Mouse (Mus musculus): ENCODE results near the gene Cenpl.
A peak's percentile ranks its signal among the peaks of the same experiment; 100 is the strongest.
"Not testable (repeated sequence)": the region's sequence is repeated elsewhere in the genome, so short reads cannot be mapped to it uniquely, and the experiment has no call there.

Cenpl gene

DNA sequence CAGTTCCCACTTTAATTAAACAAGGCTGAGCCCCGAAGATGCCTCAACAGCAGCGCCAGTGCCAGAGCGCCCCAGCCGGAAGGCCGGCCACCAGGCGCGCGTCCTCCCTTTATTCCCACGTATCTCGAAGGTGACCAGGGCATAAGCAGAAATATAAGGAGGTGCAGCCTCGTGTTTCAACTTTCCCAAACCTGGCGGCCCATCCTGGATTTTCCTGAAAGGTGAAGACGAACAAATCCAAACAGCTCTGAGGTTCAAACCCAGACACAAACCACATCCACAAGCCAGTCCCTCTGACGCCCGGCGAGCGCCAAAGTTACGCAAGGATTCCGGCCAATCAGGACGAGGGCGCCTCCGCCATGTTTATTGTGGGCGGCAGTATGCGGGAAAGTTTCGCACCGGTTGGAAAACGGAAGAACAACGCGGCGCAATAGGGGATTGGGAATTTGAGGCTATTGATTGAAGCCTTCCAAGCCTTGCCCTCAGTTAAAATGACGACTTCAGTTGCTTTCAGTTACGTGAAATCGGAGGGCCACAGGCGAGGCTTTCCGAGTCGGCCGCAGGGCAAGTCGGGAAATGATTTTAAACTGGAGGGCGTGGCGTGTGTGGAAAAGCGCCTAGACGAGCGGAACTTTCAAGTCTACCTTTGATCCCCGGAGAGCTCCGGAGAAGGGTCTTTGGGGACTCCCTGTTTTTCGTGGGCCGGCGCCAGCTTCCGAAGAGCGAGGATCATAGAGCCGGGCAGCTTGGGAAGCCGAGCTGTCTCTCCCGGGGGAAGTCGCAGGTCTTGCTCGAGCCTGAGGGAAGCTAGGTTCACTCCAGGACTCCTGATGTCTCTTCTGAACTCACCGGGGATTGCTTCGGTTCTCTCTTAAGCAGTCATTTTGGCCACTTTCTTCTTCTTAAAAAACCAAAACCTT is at the start of gene Cenpl, which contains the start of gene Dars2:
Gene Cenpl (plus strand): TSS at position 362 of the 920 bp plus-strand sequence.
Gene Dars2 (minus strand): TSS at position 307 of the 920 bp plus-strand sequence.
- peak; percentile 94 for DNase-seq (ENCODE audit: low read depth, low spot score)

DNA sequence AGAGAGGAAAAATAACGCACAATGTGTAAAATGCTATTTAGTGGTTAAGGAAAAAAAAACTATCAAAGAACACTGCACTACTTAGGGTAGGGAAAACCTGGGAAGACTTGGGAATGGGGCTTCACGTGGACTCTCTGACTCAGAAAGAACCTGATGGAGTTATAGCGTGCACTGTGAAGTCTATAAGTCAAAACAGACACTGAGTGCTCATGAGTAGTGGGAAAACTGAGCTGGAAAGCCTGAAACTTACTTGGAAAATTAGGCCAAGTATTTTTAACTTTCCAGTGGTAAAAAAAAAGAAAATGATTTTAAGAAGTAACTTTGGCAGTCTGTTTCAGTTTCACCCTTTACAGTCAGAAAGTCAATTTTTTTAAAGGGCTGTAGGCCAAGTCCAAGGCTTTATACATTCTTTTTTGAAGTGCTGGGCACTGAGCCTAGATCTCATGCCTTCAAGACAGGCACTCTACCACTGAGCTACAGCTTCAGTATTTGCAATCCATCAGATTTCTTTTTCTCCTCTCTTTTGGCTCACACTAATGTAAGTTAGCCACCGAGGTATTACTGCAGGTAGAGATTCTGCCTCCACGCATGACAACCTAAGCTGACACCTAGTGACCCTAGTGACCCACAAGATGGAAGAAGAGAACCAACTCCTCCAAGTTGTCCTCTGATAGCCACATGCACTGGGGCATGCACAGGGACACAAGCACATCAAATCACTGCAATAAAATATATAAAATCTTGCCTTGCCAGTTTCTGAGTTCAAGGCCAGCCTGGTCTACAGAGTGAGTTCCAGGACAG is 44.9 kb upstream of the Cenpl start:
- no peak for DNase-seq (ENCODE audit: low read depth, low spot score)

DNA sequence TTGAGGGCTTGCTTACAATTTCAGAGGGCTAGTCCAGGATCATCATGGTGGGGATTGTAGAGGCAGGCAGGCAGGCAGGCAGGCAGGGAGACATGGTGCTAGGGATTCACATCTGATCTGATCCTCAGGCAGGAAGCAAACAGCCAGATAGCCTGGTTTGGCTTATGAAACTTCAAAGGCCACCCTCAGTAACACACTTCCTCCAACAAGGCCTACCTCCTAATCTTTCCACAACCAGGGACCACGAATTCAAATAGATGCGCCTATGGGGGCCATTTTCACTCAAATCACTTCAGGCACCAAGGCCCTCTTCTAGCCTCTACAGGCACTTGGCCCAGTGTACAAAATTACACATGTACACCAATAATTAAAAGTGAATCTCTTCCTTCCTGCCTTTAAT is 43.3 kb upstream of the Cenpl start:
- DNase-seq (ENCODE audit: low read depth, low spot score): no peak

DNA sequence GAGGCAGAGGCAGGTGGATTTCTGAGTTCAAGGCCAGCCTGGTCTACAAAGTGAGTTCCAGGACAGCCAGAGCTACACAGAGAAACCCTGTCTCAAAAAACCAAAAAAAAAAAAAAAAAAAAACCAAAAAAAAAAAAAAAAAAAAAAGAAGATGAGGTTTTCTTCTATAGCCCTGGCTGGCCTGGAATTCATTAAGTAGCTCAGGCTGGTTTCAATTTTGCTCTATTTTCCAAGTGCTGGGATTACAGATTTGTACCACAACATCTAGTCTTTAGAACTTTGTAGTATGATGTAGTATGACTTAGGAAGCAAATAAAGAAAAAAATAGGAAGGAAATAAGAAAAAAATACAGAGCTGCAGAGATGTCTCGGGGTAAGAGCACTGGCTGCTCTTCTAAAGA is 42.1 kb upstream of the Cenpl start:
- DNase-seq (ENCODE audit: low read depth, low spot score): not testable (repeated sequence)

DNA sequence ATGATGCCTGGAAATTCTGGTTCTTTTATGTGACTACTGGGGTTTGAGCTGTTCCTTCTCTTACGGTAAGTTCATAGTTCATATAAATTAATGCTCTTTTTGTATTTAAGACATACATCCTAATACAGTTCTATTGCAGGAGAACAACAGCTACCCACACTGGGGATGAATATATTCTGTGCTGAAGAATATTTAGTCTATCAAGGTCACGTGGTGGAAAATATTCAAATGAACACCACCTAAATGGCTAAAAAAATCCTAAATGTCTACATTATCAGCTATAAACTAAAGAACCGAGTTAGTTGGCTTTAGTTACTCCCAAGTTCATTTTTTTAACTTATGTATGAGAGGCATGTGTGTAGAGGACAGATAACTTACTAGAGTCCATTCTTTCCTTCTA is 40.5 kb upstream of the Cenpl start:
- no peak for DNase-seq (ENCODE audit: low read depth, low spot score)

DNA sequence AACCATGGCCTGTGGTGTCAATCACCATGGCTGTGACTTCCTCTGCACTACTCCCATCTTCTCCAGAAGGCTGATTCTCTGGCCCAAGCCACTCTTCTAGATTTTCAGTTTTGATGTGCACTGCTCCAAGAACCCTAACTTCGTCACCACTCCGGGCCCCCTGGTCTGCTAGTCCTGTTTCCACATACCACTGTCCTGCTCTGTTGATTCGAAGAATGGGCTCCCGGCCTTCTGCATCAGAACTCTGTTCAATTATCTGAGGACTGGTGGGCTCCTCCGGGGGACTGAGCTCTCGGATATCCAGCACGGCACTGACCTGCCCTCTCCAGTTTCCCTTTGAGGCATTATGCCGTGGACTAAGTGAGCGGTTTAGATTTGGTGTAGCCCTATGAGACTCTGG is 38.6 kb upstream of the Cenpl start:
- no peak for DNase-seq (ENCODE audit: low read depth, low spot score)

DNA sequence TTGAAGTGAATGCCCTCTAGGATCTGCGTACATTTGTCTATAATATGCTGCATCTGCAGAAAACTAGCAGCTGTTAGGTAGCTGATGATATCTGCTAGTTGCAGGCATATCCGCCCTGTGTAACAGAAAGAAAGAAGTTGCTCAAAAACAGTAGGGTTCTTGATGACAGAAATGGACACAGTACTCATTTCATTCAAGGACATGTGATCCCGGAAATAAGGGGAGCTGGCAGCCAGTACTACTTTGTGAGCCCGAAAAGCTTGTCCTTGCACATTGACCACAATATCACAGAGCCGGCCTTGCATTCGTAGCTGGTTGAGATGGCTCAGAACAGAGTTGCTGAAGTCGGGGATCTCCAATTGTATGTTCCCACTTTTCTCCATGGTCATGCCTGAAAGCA is 38.2 kb upstream of the Cenpl start:
- DNase-seq (ENCODE audit: low read depth, low spot score): no peak

DNA sequence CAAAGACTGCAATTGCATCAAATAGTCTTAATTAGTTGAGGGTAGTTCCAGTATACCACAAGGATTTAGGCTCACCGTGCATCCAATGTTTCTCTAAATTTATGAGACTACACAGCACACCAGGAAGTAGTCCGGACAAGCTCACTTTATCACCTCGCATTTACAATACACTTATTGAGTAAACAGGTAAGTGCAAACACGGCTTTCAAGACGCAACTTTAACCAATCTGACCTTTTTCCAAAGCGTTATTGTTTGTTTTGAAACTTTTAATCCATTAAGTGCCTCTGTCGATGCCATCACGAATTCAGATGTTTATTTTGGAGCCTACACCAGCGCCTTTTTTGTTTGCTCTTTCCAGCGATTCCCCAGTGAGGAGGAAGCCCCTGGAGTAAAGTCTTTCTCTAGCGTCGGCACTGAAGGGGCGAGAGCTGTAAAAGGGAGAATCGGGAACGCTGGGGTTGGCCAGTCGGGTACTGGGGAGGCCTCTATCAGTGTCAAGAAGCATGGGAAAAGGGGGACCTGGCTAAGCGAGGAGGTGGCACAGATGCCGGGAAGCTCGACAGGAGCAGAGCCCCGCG is 36.6 kb upstream of the Cenpl start:
- no peak for DNase-seq (ENCODE audit: low read depth, low spot score)

DNA sequence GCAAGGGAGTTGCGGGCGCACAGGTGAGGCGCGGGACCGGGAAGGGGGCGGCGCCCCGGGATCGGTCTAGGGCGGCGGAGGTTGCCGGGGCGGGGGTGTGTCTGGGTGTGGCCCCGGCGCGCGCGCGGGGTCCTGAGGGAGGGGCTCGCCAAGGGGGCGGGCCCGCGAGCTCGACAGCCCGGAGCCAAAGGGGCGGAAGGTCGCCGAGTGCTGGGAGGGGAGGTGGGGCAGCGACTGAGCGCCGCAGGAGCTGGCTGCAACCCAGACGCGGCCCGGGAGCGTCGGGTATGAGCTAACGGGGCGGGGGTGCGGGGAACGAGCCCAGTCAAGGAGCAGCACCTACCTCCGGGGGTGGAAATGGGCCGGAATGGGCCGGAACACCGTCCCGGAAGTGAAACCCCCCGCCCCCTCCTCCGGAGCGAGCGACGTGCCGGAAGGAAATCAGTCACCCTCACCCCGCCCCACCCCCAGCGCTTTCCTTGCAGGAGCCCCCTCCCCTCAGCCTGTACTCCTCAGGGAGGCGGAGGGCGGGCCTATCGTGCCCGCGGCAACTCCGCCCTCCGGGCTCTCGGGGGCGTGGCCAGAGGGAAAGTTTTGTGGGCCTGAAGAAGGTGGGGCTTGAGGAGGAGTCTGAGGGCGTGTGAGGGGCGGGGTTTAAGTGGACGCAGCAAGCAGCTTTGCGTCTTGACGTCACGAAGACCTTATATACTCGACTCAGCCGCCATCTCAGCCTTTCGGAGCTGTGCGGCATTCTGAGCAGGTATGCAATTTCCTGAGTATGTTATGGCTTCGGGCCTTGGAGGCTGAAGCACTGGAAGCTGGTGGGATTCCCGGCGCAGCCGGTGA is 35.9 kb upstream of the Cenpl start, which contains the start of gene Zbtb37:
Gene Zbtb37 (minus strand): TSS at position 415 of the 846 bp plus-strand sequence.
- DNase-seq (ENCODE audit: low read depth, low spot score): peak; percentile 99

DNA sequence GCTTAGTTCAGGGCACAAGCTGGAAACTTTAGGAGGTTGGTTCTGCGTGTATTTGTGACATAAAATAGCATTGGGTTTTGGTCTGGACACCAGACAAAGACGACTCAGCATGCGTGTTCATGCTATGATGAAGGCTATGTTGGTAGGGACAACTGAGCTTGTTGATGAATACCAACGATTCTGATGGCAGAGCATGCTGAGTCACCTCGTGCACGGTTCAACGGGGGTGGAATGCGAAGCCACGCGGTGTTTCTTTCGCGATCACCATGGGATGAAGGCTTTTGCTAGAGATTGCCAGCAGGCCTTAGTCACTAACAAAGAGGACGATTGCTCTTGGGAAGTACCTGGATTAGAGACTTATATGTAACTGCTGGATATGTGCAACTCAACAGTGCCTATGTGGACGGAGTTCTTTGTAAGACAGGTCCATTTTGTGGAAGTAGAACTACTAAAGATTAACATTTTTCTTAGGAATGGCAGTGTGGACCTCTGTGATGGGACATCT is 35.2 kb upstream of the Cenpl start:
- DNase-seq (ENCODE audit: low read depth, low spot score): peak; percentile 11

DNA sequence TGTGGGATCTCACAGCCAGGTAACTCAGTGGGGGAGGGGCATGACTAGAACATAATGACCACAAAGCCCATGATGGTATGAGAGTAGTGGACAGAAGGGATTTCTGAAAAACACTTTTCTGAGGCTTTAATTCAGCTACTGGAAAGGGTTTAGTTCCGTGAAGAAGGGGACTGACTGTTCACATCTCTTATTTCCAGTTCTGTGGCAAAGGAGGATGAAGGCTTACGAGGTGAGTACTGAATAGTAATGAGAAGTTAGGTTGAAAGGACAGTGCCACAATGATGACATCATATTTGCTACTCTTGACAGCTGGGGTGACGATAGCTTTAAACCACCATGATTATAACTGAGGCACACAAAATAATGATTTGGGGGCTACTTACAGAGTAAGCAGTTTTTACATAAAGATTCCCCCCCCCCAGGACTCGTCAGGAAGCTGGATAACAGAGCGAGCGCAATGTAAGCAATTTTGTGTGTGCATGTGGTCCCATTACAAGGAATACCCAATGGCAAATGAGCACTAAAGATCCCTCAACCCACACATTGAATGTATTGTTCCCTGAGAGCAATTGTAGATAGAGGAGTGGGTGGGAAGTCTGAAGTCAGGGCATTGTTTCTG is 34.6 kb upstream of the Cenpl start:
- no peak for DNase-seq (ENCODE audit: low read depth, low spot score)

DNA sequence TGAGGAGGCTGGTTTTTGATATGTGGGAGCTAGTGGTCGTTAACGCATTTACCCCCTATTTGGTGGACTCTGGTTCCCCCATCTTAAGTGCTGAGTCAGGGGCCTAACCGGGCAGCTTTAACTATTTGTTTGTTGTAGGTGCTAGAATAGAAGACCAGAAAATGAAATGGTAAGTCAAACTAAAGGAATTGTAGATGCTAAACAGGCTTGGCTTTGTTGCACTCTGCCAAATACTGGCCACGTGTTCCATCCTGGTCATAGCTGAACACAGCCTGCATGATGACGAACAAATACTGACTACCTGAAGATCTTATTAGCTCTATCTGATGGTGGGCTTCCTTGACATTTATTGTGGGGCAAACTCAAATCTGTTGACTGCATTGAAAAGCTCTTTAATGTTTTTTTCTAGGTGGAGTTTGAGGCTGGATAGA is 34.1 kb upstream of the Cenpl start:
- no peak for DNase-seq (ENCODE audit: low read depth, low spot score)

DNA sequence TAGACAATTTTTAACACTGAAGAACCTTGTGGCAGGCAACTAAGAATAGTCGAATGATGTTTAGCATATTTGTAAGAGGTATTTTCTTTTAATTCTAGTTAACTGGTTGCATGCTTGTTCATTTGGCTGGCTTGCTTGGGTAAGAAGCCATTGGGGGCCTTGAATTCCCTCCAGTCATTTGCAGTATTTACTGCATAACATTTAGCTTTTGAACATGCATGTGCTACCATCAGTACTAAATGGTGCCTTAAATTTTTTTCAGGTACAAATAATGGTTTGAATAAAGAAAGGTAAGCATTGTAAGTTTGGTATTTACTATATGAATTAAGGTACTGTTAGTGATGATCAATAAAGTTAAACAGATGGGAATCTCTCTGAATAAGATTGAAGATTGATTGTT is 33.5 kb upstream of the Cenpl start:
- DNase-seq (ENCODE audit: low read depth, low spot score): no peak

DNA sequence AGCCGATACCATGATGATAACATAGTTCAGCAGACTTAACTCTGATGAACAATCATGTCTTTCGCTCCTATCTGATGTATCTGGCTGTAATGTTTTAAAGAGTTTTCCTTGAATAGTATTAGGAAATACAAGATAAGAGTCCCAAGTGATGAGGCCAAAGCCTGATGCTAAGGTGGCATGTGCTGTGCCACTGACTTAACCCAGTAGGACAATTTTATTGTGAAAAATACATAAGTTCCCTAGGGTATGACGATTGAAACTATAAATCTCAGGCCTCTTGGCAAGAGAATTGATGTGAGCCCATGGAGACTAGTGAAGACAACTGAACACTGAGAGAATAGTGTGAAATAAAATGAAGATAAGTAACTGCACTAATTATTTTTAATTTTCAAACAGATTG is 32.9 kb upstream of the Cenpl start:
- DNase-seq (ENCODE audit: low read depth, low spot score): no peak

DNA sequence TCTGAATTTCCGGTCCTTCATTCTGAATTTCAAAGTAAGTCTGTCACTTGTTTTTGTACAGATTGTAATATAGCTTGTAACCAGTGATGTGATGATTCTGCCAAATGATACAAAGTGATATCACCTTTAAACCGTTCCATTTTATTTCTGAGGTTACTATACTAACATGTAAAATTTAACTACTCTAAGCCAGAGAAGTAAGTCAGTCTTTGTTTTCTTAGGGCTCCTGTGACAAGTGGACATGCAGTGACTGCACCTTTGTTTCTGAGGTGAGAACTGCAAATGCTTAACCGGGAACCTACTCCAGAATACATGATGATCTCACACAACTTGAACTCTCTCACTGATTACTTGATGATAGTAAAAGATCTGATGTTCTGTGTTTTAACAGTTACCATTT is 32.5 kb upstream of the Cenpl start:
- DNase-seq (ENCODE audit: low read depth, low spot score): no peak

DNA sequence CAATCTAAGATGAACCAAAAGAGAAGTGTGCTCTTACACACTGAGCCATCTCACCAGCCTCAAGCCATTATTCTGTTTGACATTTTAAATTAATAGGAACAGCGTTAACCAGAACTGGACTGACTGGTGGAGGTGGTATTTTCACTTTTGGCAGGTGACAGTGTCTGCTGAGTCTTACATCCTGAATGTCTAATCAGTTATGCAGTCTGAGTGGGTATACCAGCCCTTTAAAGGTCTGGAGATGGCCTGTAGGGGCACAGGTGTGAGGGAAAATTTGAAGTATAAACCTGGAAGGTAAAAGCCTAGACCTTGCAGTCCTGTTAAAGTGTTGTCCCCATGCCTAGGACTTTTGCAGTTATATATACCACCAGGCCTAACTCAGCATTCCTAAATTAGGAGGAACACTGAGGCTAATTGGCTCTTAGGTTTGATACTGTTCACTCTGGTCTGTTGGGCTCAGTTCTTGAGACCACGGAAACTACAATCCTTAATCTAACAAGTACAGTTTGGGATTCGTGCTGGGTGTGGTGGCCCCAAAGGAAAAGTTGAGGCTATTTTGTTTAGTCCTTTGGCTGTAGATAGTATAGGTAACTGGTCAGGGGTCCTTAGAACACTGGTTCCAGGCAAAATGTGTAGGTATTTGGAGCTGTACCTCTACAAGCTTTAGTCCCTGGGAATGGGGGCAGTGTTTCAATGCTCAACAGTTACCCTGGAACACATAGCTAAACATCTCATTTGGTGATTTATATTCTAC is 31.4 kb upstream of the Cenpl start:
- no peak for DNase-seq (ENCODE audit: low read depth, low spot score)

DNA sequence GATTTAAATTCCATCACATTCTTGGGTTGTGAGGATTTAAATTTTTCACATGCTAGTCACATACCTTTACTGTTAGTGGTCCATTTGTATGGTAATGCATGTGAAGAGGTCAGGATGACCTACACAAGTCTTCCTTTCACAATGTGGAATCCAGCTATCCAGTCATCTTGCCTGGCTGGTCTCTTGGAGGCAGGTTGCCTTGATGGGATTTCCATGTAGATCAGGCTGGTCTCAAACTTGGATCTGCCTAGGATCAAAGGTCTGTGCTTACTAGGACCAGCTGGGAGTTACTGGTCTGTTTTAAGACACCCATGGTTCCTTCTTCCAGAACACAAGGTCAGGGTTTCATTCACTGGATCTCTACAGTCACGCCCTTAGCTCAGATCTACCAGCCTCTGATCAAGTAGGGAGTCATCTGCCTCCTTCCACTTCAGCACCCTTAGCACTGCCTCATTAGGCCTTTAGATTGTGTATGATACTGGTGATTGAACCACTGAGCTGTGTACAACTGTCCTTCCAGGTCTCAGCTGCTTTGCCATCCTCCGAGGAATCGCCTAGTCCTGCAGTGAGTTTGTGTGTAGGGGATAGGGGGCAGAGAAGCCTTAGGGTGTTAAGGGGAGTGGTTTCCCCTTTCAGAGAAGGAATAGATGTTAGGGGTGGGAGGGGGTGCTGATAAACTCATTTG is 30.6 kb upstream of the Cenpl start:
- no peak for DNase-seq (ENCODE audit: low read depth, low spot score)

DNA sequence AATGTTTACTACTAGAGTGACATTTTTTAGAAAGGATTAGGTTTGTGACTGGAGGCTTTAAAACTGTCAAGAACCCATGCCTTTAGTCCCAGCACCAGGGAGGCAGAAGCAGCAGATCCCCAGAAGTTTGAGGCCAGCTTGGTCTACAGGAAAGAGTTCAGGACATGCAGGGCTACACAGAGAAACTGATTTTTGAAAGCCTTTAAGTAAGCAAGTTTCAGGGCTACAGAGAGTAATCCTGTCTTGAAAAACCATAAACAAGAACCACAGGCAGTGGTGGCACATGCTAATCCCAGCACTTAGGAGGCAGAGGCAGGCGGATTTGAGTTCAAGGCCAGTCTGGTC is 30.1 kb upstream of the Cenpl start:
- no peak for DNase-seq (ENCODE audit: low read depth, low spot score)

DNA sequence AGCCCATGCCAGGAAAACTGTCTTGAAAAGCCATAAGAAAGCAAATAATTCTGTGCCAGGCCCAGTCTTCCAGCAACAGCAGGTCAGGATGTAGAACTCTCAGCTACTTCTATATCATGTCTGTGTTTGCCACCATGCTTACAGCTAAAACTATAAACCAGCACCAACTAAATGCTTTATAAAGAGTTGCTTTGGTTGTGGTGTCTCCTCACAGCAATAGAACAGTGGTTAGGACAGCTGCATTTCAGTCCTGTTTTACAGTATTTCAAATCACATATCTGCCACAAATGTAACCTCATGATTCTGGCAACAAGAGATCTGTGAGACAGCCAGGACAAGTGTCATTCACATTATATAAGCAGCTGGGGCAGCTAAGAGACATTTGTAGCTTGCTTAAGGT is 29.7 kb upstream of the Cenpl start:
- no peak for DNase-seq (ENCODE audit: low read depth, low spot score)
